Mouse (Mus musculus): ENCODE data around the gene Neurl1a.

Gene Neurl1a

DNA sequence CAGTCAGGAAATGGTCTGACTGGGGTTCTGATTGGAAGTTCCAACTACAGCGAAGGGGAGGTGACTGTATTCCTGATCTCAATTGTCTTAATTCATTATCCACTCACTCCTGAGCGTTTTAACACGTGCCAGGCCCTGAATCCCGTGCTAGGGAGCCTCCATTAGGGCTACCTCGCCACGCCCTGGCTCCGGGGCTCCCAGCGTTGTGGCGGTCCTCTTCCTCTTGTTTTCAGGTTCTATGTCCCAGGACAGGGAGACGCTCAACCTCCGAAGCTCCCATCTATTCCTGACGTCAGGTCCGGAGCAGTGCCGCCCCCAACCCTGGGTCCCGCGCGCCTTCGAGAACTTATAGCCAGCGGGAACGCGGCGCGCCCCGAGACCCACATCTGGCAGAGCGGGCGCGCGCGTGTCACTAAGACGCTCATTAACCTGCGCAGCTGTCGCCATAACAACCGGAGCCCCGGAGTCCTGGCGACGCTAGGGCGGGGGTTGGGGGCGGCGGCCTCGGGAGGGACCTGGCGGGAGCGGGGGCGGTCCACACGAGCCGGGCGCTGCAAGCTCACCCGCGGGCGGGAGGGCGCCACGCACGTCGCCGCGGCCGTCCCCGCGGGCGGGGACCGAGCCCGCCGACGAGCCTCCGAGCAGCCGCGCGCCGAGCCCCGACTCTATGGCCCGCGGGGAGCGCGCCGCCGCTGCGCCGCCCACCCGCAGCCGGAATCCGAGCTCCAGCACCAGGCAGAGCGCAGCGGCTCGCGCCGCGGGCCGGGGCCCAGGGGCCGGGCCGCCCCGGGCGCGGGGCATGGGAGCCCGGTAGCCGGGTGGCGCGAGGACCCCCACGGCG, at the start of gene Neurl1a:
TSS of gene Neurl1a (plus strand) at position 390 of the 841 bp plus-strand sequence.
- peak; percentile 93 for DNase-seq (ENCODE audit: low read depth, low spot score)

GRCm38 (mm10) chr19:47128835-47129234, 49.8 kb upstream of the Neurl1a start:
- DNase-seq (ENCODE audit: low read depth, low spot score): no peak

- DNase-seq (ENCODE audit: low read depth, low spot score): no peak
Observed at GRCm38 (mm10) chr19:47130551-47131125, 48.0 kb upstream of the Neurl1a start.

DNA sequence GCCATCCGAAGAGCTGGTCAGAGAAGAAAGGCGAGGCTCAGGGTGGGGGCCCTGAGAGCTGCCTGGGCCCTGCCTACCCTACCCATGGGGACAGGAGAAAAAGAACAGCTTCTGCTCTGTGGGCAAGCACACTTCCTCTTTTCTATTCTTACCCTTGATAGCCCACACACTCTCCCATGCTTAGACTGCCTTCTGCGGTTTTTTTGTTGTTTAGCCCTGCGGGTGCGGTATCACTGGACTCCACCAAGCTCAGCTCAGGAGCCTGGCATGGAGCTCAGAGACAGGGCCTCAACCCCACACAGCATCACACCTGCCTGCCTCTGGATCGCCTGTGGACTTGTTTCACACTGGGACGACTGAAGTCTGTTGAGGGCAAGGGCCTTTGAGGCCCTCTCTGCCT, 45.5 kb upstream of the Neurl1a start:
- no peak for DNase-seq (ENCODE audit: low read depth, low spot score)

GRCm38 (mm10) chr19:47135568-47135967, 43.1 kb upstream of the Neurl1a start:
- no peak for DNase-seq (ENCODE audit: low read depth, low spot score)

GRCm38 (mm10) chr19:47136170-47136569, 42.5 kb upstream of the Neurl1a start:
- no peak for DNase-seq (ENCODE audit: low read depth, low spot score)

GRCm38 (mm10) chr19:47137051-47137581, 41.5 kb upstream of the Neurl1a start:
- DNase-seq (ENCODE audit: low read depth, low spot score): peak; percentile 95

DNA sequence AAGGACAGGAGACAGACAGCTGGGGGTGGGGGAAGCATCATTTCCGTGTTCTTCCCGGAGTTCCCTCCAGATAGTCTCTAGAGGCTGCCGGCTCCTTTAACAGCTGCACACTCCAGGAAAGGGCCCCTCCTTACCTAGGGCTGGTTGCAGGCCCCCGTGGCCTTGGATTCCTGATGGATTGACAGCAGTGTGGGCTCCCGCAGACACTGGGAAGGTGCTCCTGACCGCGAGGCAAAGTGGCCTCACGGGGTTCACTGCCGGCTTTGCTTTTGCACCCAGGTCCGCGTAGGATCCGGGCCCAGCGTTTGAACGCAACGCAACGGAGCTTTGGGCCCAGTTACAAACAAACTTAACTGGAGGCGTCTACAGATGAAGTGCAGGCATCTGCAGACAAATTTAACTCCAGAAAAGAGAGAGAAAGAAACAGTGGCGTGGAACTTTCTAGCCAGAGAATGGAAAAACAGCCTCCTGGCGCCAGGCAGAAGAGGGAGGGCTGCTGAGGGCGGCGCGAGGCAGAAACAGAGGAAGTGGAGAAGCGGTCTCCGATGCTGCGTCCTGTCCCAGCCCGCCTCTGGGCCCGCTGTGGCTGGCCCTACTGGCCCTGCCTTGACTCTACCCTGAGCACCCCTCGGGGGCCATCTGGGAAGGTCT, 40.7 kb upstream of the Neurl1a start, which contains the start of gene Calhm2:
TSS of gene Calhm2 (minus strand) at position 524 of the 651 bp plus-strand sequence.
- DNase-seq (ENCODE audit: low read depth, low spot score): peak; percentile 44

GRCm38 (mm10) chr19:47139611-47140010, 39.0 kb upstream of the Neurl1a start:
- peak; percentile 62 for DNase-seq (ENCODE audit: low read depth, low spot score)

- DNase-seq (ENCODE audit: low read depth, low spot score): peak; percentile 43
Observed at GRCm38 (mm10) chr19:47142438-47142837, 36.2 kb upstream of the Neurl1a start.

DNA sequence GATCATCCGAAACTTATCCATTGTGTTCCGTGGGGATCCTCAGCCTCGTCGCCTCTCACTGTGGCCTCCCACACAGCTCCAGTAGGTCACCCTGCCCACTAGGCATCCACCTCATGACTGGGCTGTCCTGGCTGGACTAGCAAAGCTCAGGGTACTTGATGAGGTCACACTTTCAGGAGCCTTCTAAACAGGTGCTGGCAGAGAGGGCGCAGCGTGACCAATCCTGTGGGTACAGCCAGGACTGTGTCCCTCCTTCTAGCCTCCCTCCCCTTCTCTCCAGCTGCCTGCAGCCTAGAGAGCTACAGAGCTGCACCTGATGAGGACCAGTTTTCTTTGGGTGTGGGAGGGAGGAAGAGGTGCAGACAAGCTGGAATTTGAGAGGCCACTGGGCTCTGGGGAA, 34.5 kb upstream of the Neurl1a start, which contains the start of gene Calhm1:
TSS of gene Calhm1 (minus strand) at position 101 of the 400 bp plus-strand sequence.
- DNase-seq (ENCODE audit: low read depth, low spot score): no peak

- no peak for DNase-seq (ENCODE audit: low read depth, low spot score)
Observed at GRCm38 (mm10) chr19:47148267-47148847, 30.3 kb upstream of the Neurl1a start.

DNA sequence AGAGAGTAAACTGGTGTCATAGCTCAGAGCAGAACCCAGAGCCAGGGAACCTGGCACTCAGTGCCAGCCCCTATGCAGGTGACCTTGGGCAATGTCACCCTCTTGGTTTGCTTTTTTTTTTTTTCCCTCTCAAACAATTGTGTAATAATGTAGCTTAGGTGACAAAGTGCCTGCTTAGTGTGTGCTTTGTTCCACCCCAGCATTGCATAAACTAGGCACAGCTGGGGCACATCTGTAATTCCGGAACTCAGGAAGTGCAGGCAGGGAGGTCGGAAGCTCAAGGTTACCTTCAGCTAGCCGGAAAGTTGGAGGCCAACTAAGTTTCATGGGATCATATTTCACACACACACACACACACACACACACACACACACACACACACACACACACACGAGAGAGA, 28.8 kb upstream of the Neurl1a start:
- DNase-seq (ENCODE audit: low read depth, low spot score): peak; percentile 85

DNA sequence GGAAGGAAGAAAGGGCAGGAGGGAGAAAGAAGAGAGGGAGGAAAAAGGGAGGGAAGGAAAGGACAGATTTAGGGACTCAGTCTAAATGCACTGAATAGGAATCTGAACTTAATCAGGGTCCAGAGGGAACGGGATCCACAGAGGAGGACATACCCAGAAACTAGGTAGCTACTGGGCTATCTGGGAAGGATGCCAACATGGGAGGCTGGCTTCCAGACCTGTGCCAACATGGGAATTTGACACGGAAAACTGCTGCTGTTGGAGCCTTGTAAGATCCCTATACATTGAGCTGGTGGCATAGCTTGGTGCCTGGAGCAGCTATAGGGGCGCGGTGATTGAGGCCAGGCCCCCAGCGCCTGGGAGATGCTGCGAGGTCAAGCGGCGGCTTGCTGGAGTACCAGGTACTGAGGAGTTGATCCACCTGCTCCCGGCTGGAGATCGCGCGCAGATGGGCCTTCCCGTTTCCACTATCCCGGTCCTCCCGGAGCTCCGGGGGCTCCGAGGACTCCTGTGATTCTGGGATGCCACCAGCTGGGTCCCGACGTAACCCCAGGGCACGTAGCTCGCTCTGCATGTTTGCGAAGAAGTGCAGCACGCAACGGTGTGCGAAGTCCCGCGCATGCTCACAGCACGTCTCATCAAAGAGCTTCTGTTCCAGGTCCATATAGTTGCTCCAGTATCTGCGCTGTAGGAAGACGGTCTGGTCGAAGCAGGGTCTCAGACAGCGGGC, 27.1 kb upstream of the Neurl1a start:
- DNase-seq (ENCODE audit: low read depth, low spot score): peak; percentile 71

GRCm38 (mm10) chr19:47152062-47152369, 26.6 kb upstream of the Neurl1a start:
- DNase-seq (ENCODE audit: low read depth, low spot score): no peak

DNA sequence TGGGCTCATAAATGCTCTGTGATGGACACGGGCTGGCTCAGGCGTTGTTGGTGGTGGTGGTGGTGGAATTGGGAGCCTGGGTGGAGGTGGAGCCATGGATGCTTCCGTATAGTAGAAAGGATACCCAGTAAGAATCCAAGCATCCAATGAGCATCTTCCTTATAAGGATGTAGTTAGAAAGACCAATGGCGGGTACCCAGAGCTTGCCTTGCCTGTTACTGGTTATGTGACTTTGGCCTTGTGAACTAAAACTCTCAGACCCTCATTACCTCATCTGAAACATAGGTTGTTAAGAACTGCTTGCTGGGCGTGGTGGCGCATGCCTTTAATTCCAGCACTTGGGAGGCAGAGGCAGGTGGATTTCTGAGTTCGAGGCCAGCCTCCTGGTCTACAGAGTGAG, 24.9 kb upstream of the Neurl1a start:
- peak; percentile 59 for DNase-seq (ENCODE audit: low read depth, low spot score)

- peak; percentile 30 for DNase-seq (ENCODE audit: low read depth, low spot score)
Observed at GRCm38 (mm10) chr19:47157664-47158063, 21.0 kb upstream of the Neurl1a start, which contains the start of gene Calhm3. Gene Calhm3, minus strand, starts transcription at chr19:47157764.

GRCm38 (mm10) chr19:47161669-47162068, 17.0 kb upstream of the Neurl1a start:
- peak; percentile 20 for DNase-seq (ENCODE audit: low read depth, low spot score)

DNA sequence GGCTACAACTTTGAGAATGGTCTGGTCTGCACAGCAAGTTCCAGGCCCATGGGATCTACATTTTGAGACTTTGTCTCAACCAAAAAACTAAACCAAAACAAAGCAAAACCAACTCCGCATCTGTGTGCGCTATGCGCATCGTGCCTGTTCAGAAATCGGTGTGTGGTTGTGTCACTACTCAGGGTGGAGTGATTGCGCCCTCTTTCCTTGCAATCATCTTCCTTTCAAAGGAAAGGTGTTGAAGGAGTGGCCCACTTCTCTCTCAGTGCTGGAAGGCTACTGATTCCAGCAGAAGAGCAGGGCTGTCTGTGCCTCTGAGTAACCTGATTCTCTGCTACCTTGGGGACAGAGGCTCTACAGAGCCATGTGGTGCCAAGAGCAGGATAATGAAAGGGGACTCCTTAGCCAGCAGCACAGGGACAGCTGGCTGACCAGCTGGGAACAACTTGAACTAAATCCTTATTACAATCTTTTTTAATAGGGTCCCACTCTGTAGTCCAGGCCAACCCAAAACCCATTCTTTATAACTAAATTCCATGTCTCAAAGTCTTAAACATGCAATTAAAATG, 15.4 kb upstream of the Neurl1a start:
- DNase-seq (ENCODE audit: low read depth, low spot score): peak; percentile 69

DNA sequence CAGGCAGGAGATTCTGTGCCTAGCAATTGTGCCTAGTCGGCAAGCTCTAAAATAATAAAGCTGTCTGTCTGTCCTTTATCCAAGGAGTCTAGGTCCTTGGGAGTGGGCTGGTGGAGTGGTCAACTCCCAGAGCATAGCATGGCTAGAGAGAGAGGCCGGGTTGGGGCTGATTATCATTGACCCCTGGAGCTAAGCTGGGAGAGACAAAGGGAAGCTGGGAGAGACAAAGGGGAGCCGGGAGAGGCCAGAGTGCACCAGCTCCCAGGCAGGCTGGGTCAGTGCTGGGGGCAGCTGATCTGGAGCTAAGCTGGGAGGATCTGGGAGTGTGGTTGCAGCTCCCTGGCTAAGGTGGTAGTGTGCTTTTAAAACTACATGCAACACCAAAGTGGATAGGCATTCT, 11.9 kb upstream of the Neurl1a start:
- DNase-seq (ENCODE audit: low read depth, low spot score): no peak

Measured in ES-CJ7 (cell line).